Mouse (Mus musculus) T-cell, adult 2 months (primary cell): ENCODE data around the gene Slamf1.
"Not testable (repeated sequence)": the region's sequence is repeated elsewhere in the genome, so short reads cannot be mapped to it uniquely, and the experiment has no call there.

Experiments
- DNase-seq: peaks from one replicate; pipeline ENCODE4 v3.0.0; 2022; ENCODE audit warnings: low spot score

The Slamf1 gene

DNA sequence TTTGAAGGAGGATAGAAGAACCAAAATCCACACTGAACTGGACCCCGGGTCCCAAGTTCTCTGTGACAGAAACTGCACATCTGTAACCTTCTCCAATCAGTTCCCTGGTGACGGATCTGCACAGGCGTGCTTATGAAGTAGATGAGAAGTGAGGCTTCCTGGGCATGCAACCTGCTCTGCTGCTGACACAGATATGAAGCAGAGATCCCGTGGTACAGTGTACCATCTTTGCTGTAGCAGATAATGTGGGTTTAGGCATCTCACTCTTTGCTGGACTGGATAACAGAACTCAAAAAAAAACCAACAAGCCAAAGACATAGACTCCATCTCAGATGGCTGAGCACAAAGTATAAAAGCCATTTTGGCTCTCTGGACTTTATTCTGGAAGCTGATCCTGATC lies 32.7 kb downstream of the Slamf1 start:
- no peak for DNase-seq

DNA sequence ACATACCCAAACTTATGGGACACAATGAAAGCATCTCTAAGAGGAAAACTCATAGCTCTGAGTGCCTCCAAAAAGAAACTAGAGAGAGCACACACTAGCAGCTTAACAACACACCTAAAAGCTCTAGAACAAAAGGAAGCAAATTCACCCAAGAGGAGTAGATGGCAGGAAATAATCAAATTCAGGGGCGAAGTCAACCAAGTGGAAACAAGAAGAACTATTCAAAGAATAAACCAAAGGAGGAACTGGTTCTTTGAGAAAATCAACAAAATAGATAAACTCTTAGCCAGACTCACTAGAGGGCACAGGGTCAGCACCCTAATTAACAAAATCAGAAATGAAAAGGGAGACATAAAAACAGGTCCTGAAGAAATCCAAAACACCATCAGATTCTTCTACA lies 44.1 kb downstream of the Slamf1 start:
- DNase-seq = not testable (repeated sequence)

DNA sequence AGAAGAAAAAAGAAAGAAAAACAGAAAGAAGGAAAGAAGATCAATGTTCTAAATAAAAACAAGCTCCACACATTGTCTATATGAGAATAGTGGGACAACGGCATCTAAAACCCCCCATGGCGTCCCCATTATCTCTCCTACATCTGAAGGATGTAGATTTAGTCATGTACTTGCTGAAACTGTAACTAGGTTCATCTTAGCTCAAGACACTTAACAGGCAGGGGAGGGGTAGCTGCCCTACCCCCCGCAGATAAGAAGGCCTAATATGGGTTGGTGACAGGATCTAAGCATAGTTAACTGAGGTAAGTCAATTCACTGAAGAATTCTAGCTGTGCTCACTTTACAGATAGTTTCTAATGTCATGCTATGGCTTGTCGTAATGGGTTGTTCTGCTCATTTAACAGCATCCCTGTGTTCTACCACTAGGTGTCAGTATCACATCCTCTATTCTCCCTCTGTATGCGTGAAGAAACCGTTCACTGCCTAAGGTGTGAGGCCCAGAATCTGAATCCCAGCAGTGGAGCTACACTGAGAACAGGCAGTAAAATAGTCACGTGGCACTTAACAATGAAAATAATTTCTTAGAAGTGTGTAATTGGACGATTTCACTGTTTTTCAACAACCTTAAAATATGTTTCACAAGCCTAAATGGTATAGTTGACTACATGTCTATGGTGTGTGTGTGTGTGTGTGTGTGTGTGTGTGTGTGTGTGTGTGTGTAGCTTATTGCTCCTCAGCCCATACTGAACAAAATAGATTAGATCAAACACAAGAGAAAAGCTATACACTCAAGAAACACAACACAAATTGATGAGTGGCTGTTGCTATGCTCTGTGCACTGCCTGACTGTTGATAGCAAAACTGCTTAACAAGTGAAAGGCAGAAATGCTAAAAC lies 48.9 kb downstream of the Slamf1 start:
- peak; percentile 73 for DNase-seq

DNA sequence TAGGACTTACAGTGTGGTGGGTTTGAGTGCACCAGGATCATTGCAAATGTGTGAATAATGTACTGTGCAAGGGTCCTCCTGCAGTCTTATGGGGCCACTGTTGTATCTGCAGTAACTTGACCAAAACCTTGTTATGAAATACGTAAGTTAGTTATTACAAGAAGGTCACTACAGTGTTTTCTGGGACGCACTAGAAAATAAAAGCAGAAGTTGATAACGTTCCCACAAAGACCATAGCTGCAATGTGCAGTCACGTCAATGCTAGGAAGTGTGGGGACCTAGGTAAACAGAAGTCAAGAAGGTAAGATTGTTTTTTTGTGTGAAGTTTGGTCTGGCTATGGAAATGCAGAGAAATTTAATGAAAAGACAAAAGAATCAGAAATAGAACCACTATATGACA lies 50.1 kb downstream of the Slamf1 start:
- no peak for DNase-seq

DNA sequence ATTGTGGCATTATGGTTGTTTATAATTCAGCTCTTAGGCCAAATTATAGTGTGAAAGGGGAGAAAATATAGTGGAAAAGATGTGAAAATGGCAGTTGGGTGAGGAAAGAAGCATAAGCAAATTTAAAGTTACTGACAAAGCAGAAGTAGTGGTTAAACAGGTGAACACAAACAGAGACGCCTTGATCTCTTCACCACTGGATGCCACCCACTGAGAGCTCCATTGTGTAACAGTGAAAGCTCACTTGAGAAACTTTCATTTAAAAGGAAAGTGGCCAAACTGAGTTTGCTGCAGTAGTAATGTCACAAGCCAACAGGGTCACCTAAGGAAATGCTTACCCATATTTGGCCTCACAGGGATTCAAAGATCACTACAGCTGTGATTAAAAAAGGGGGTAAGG lies 54.4 kb downstream of the Slamf1 start:
- no peak for DNase-seq

DNA sequence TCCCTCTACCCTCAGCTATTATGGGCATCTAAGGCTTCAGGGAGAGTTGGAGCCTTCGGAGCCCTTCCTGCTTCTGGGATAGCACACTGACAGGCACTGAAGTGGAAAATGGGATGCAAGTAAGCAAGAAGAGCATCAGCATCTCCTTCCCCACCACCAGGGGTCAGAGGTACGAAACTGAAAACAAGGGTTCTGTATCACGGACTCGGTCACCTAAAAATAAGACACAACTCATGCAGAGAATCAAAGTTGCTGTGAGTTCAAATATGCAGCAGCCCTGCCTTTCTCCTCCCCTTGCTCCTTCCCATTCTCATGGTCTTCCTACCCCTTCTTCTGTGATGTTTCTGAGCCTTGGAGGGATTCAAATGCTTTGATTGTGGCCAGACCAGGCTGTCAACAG lies 58.5 kb downstream of the Slamf1 start:
- no peak for DNase-seq

DNA sequence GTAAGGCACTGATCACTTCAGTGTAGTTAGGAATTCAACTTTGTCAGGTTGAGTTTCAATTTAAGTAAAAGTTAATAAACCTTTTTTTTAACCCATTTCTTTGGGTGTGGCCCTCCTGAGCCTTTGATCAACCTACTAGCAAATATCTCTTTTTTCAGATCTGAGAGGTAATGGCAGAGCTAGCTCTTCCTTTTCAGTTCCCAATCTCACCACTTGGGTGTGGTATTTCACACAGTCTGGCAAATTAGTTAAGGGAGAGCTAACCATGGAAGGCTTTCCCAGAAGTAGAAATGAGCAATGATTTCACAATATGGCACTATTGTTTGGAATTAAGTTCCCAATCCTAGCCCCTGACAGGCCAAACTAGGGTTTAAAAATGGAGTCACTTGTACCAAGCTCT lies 59.2 kb downstream of the Slamf1 start:
- DNase-seq = peak; percentile 43

DNA sequence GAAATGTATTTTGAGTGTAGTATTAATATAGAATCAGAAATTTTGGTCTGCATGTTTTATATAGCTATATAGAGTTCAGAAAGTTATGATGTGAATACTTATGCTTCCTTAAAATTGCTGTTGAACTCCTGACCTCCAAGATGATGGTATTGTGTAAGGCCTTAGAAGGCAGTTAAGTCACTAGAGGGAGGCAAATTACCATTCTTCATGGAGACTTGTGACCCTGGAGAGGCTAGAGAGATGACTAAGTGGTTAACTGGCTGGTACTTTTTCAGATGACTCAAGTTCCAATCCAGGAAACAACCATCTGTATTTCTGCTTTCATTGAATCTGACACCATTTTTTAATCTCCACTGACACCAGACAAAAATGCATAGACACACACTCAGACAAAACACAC lies 60.7 kb downstream of the Slamf1 start:
- peak; percentile 30 for DNase-seq

DNA sequence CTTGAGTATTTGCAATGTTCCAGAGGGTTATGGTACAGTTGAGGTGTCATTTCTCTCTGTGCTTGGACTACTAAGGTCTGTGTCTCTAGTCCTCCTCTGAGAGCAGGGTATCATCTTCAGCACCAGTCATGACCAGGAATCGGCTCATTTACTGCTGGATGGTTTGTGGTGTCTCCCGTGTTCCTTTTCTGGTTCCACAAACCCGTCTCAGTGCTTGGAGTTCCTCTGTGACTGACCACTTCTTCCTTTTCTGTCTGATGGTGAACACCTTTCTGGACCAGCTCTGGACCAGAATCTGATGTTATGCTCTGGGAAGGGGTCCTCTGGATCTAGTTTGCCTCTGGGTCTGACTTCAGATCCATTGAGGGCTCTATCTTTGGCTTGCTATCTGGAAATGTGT lies 72.6 kb downstream of the Slamf1 start, which contains the start of gene Cd84:
Cd84 (plus strand) TSS at position 210 of the 400 bp plus-strand sequence.
- DNase-seq = no peak

DNA sequence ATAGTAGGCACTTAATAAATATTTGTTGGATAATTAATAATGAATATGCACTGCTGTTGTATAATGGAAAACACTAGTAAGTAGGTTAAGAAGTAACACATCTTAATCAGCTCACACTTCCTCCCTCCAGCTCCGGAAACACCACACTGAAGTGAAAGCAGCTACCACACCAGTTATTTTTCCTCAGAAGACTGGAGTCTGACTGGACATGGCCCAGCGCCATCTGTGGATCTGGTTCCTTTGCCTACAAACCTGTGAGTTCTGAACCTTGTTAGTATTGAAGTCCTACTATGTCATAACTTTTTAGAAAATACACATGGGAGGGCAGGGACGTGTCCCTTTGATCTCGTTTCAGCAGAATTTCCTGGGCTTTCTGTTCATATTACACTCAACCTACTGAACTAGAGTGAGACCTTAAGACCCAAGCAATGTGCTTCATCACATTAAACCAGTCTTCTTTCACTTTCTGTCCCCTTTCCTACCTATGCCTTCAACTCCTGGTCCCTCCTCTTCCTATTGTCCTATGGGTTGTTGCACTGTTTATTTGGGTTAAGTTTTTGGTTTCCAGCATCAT lies 73.6 kb downstream of the Slamf1 start:
- peak; percentile 60 for DNase-seq

DNA sequence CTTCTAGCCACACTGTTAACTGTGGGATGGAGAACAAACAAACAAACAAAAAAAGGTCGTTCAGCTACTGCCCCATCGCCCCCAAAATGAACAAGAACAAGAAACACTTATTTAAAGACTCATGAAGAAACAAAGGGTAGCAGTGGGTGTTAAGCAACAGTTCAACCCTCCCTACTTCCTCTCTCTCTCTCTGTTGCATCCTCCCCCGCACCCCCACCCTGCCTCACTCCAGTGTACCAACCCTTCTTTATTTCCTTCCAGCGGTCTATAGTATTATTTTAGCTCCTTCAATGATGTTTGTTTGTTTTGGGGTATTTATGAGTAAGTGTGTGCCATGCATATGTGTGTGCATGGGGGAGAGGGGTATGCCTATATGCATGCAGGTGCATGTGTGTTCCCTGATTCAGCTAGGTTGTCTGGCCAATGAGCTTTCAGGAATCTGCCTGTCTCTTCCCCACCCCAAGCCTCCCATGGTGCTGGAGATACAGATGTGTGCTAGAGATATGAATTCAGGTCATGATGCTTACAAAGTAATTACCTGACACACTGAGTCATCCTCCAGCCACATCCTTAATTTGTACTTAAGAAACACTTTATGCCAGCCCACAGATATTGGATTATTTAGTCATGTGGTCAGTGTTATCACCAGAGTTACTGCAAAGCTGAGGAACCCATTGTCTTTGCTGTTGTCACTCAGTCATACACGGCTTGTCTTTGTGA lies 78.3 kb downstream of the Slamf1 start:
- DNase-seq = peak; percentile 53

DNA sequence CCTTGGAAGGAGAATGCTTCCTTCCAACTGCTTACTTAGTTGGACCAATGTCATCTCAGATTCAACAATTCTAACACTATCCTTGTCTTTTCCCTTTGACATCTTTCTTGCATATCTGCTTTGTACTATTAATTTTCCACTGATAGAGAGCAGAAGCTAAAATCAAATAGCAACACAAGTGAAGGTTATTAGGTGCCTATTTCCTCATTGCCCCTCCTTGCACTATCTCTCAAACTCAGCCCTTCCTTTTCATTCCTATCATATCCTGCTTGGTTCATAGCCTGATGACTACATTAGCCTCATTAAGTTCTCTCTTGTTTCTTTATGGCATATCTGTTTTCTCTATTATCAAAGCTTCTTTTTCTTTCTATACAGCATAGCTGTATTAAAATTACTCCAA lies 81.3 kb downstream of the Slamf1 start:
- no peak for DNase-seq

DNA sequence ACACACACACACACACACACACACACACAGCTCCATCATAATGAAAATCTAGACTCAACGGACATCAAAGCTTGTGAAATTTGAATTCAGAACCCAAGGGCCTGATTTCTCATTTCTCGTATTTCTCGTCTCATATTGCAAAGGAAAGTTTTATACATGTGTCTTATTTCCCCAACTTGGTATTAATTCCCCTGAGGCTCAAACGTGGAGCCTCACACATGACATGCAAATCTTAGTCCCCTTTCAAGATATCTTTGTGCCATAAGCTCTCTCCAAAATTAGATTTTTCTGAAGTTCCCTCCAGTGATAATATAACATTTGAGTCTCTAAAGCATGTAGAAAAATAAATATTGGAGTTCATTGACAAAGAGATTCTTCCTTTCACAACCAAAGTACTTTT lies 81.8 kb downstream of the Slamf1 start:
- DNase-seq = no peak

DNA sequence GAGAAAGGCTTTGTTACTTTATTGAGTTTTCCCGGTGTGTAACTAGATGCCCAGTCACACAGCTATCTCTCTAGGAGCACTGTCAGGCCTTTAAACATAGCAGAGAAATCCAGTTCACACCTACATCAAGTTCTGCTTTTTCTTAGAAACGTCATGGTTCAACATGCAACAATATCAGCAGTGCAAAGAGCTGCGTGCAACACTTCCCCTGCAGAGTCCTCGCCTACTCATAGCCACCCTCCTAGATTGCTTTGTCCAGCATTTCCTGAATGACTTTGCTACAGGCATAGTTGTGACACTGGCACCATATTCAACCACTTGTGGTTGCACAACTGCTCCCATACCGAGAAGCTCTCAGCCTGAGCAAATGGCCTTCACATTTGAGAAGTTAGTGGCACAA lies 82.5 kb downstream of the Slamf1 start:
- no peak for DNase-seq
